Mouse (Mus musculus) cerebellum, adult 2 months (tissue): ENCODE measurements at regions not wholly inside any gene's neighbourhood (a gene's known extent, or its start where the extent isn't known, plus 50 kb on each side); places are given as distances from the start of the nearest gene placed in this dataset.

ENCODE experiments used
- DNase-seq, 2 experiments: peaks; one replicate each; pipeline ENCODE4 v3.0.0; 2021
- H3K27ac ChIP-seq: fragments of 200-500 bp; 2 replicates; pipeline ENCODE4 v1.5.1; 2012; ENCODE audit warnings: low read length, control low read depth, inconsistent platforms; ENCODE audit not compliant: insufficient read depth
- H3K27me3 ChIP-seq: fragments of 200-500 bp; 2 replicates; pipeline ENCODE4 v1.6.1; 2012; ENCODE audit warnings: inconsistent platforms, mild to moderate bottlenecking, low read length, moderate library complexity; ENCODE audit not compliant: control insufficient read depth, insufficient read depth
- H3K4me1 ChIP-seq: fragments of 200-500 bp; 2 replicates; pipeline ENCODE4 v1.6.1; 2011; ENCODE audit warnings: low read length; ENCODE audit not compliant: control insufficient read depth, insufficient read depth
- H3K4me3 ChIP-seq: fragments of 200-500 bp; replicated peaks from 2 replicates; pipeline ENCODE3; 2011; ENCODE audit warnings: mild to moderate bottlenecking, low read depth, low read length, control low read depth; ENCODE audit not compliant: insufficient read depth
- CTCF ChIP-seq: fragments of 200-500 bp; IDR thresholded peaks from 2 replicates; pipeline ENCODE4 v1.5.1; 2011; ENCODE audit warnings: low read depth, mild to moderate bottlenecking, control low read depth, low read length, moderate library complexity, borderline replicate concordance; ENCODE audit not compliant: insufficient read depth
- POLR2A ChIP-seq: fragments of 200-500 bp; IDR thresholded peaks from 2 replicates; pipeline ENCODE4 v1.6.1; 2011; ENCODE audit warnings: low read length, control low read depth, borderline replicate concordance; ENCODE audit not compliant: insufficient read depth
- WGBS: fragments of 180-500 bp; shearing (Covaris S2); methylation state at CpG from one replicate; pipeline ENCODE4 v1.1.7; 2018; 5-methylcytosine and 5-hydroxymethylcytosine counted together

- DNase-seq, result peak; percentile 28 to 51
- H3K27ac ChIP-seq, result no peak overlapping the region
- no peaks in the 10 kb centered on the region; the same call in 1 of the 2 replicates for H3K4me1 ChIP-seq
- TF ChIP-seq CTCF (no peak), POLR2A (no peak)
- no peak overlapping the region for H3K4me3 ChIP-seq
- WGBS, result 14% methylated on average over 9 of the region's 9 CpGs
- no peaks in the 10 kb centered on the region for H3K27me3 ChIP-seq
Measured at GRCm38 (mm10) chr1:185572761-185573530, 118.3 kb downstream of the Slc30a10 start.

- TF ChIP-seq POLR2A (no peak), CTCF (no peak)
- no peak for DNase-seq
- H3K4me3 ChIP-seq, result no peak overlapping the region
- no peaks in the 10 kb centered on the region for H3K27me3 ChIP-seq
- H3K4me1 ChIP-seq, result no peaks in the 10 kb centered on the region; the same call in 1 of the 2 replicates
- 85% methylated on average over 4 of the region's 4 CpGs for WGBS
- no peak overlapping the region for H3K27ac ChIP-seq
Measured at GRCm38 (mm10) chr1:185574978-185575377, 120.3 kb downstream of the Slc30a10 start.

DNA sequence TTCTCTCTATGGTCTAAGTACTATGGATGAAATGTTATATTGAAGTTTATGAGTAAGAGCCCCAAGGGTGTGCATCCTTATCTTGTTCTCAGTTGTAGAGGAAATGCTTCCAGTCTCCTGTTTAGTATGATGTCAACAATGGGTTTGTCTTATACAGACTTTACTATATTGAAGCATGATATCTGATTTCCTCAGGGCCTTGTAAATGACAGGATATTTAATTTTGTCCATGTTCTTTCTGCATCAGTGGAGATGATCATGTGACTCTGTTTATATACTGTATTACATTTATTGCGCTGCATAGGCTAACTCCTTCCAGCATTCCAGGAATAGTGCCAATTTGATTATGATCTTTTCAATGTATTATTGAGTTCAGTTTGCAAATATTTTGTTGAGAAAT lies 125.2 kb downstream of the Slc30a10 start:
- no peaks in the 10 kb centered on the region for H3K27me3 ChIP-seq
- no peak for TF ChIP-seq CTCF
- TF ChIP-seq POLR2A, result no peak
- no peak overlapping the region for H3K4me3 ChIP-seq
- DNase-seq, result no peak
- 95% methylated on average over 1 of the region's 1 CpGs for WGBS
- H3K27ac ChIP-seq, result no peak overlapping the region
- no peaks in the 10 kb centered on the region for H3K4me1 ChIP-seq

DNA sequence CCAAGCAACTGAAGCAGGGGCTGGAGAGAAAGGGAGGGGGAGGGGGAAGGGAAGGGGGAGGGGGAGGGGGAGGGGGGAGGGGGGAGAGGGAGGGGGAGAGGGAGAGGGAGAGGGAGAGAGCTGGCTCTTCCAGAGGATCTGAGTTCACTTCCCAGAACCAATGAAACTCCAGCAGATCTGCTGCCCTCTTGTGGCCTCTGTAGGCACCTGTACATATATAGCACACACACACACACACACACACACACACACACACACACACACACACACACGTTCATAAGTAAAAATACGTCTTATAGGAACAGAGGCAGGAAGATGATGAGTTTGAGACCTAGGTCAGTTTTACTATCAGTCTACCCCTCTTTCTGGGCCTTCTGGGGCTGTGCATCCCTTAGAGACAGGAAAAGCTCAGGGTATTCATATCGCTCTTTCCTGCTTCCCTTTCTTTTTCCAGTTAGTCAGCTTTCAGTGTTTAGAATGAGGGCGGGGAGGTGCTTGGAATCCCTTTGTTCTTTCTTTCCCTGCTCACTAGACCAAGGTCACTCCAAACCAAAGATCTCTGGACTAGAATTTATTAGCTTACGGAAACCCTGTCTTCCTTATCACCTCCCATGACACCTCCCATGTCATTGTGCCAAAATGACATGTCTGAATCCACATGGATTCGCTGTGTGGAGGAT lies 130.7 kb downstream of the Slc30a10 start:
- H3K27ac ChIP-seq, result no peak overlapping the region
- H3K4me3 ChIP-seq, result no peak overlapping the region
- no peaks in the 10 kb centered on the region for H3K27me3 ChIP-seq
- 86% methylated on average over 6 of the region's 6 CpGs for WGBS
- no peak for DNase-seq
- no peak for TF ChIP-seq CTCF
- no peak for TF ChIP-seq POLR2A
- H3K4me1 ChIP-seq, result no peaks in the 10 kb centered on the region

GRCm38 (mm10) chr1:185587671-185588347 lies 133.2 kb downstream of the Slc30a10 start:
- Histone ChIP-seq H3K4me1 (no peaks in the 10 kb centered on the region), H3K27ac (no peak overlapping the region), H3K27me3 (no peaks in the 10 kb centered on the region), H3K4me3 (no peak overlapping the region)
- WGBS, result 77% methylated on average over 13 of the region's 13 CpGs
- no peak for TF ChIP-seq POLR2A
- no peak for TF ChIP-seq CTCF
- no peak for DNase-seq

DNA sequence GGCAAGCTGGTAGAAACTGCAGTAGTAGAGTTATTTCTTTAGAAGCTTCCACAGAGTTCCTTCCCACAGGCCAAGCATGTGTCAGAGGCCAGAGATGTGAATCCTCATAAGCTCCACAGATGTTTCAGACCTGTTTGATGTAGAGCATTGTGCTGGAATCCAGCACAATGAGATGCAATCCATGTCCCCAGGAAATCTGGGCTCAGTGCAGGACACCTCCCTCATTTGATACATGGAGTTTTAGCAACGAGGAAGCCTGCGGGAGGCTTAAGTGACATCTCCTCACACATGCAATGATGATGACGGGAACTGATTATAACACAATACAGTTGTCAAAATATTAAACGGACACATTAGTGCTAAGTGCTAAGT lies 133.7 kb downstream of the Slc30a10 start:
- Histone ChIP-seq H3K4me3 (no peak overlapping the region), H3K4me1 (no peaks in the 10 kb centered on the region), H3K27ac (no peak overlapping the region), H3K27me3 (no peaks in the 10 kb centered on the region)
- 63% methylated on average over 4 of the region's 4 CpGs for WGBS
- no peak for DNase-seq
- TF ChIP-seq POLR2A, result no peak
- no peak for TF ChIP-seq CTCF

DNA sequence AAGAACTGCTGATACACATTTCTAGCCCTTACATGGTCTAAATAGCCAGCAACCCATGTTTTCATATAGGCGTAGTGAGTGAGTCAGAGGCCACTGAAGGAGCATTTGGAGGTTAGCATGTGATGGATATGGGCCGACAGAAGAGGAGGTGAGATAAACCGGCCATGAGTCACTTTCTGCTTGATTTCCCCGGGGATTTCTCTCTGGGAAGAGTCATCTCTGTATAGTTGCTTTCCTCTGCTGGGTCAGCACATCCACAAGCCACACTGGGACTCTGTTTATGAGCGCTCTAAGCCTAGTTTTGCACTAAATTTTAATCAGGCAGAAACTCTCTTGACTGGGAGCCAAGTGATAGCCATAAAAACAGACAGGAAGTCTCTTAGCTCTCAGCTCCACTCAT lies 142.2 kb downstream of the Slc30a10 start:
- no peak overlapping the region for H3K4me3 ChIP-seq
- H3K27me3 ChIP-seq, result no peaks in the 10 kb centered on the region
- TF ChIP-seq CTCF (no peak), POLR2A (no peak)
- H3K27ac ChIP-seq, result no peak overlapping the region
- H3K4me1 ChIP-seq, result no peaks in the 10 kb centered on the region
- no peak for DNase-seq
- 78% methylated on average over 5 of the region's 5 CpGs for WGBS
